11 mouse cellular contexts compared by ENCODE assay signal in the genomic region with DNA sequence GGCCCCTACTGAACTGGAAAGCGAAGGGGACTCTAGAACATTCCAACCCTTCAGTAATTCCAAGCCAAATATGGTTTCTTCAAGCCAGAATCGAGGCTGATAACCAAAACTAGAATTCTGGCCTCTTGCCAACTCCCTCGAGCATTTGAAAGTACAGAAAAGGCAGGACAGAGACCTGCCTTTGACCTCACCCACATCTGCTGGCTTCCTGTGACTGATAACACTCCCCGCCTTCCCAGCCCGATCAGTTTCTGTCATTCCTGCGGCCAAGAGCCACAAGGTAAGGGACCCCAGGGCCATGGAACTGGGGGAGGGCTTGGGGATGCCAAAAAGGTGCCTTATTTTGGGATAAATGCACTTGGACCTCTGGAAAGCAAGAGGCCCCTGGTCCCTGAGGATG. TPM values are rescaled to one million over a fixed set of nuclear protein-coding genes. Genes with fewer than 3 reads are reported as not detected.
DNase-seq lines count a peak whose midpoint lies in the region; ATAC-seq and TF ChIP-seq lines count a peak whose summit lies in the region.
"Had no signal": no experiment of that assay in that cellular context is flagged by ENCODE, and none has a peak within 500 bp of the region (broad histone marks: within the 10 kb centered on the region; RNA-seq: fewer than 3 reads in every experiment).

No protein-coding gene starts in this region.

- no peaks in the 10 kb centered on the region for H3K9me3 ChIP-seq in intestine, embryonic 15.5 days
- H3K9me3 ChIP-seq in intestine, postnatal 0 days (ENCODE audit: control insufficient read depth): no peaks in the 10 kb centered on the region
- H3K9me3 ChIP-seq in heart, embryonic 13.5 days: no peaks in the 10 kb centered on the region
- H3K9me3 ChIP-seq in midbrain, postnatal 0 days (ENCODE audit: low read length): no peaks in the 10 kb centered on the region
- H3K9me3 ChIP-seq: midbrain, embryonic 15.5 days had no signal

- no peak overlapping the region for H3K4me3 ChIP-seq in intestine, embryonic 15.5 days (replicated peaks)
- H3K4me3 ChIP-seq in intestine, postnatal 0 days (ENCODE audit: low read depth, low read length): no peak overlapping the region
- peak overlapping the region; percentile 50 for H3K4me3 ChIP-seq in bone marrow, adult 2 months (replicated peaks; ENCODE audit: control insufficient read depth, low read depth, low read length)
- H3K4me3 ChIP-seq in heart, embryonic 13.5 days: peak overlapping the region; percentile 7; the same call in 1 of the 2 replicates
- no peak overlapping the region for H3K4me3 ChIP-seq in midbrain, postnatal 0 days (ENCODE audit: low read depth, low read length)
- H3K4me3 ChIP-seq: midbrain, embryonic 15.5 days had no signal

- H3K27ac ChIP-seq in intestine, embryonic 15.5 days: no peak overlapping the region; the same call in 1 of the 2 replicates
- no peak overlapping the region for H3K27ac ChIP-seq in intestine, postnatal 0 days (ENCODE audit: low read depth, low read length)
- peak overlapping the region; percentile 45; the same call in 1 of the 2 replicates for H3K27ac ChIP-seq in bone marrow, adult 2 months (ENCODE audit: control insufficient read depth, insufficient read depth, low read depth, low read length, poor library complexity)
- H3K27ac ChIP-seq in heart, embryonic 13.5 days (replicated peaks): peak overlapping the region; percentile 64
- H3K27ac ChIP-seq in midbrain, postnatal 0 days (ENCODE audit: low read depth, low read length): no peak overlapping the region
- H3K27ac ChIP-seq: midbrain, embryonic 15.5 days had no signal

- H3K4me1 ChIP-seq in intestine, embryonic 15.5 days (replicated peaks): peaks cover 22% of the 10 kb centered on the region
- 0 out of 2 replicates have a peak, but pooled peaks cover 2% of the 10 kb centered on the region for H3K4me1 ChIP-seq in intestine, postnatal 0 days (replicated peaks; ENCODE audit: control insufficient read depth, insufficient read depth, low read length)
- no peaks in the 10 kb centered on the region; the same call in 1 of the 2 replicates for H3K4me1 ChIP-seq in bone marrow, adult 2 months (ENCODE audit: control insufficient read depth, insufficient read depth, low read length)
- H3K4me1 ChIP-seq in heart, embryonic 13.5 days: peaks cover 69% of the 10 kb centered on the region
- H3K4me1 ChIP-seq in midbrain, postnatal 0 days (ENCODE audit: insufficient read depth, low read length): no peaks in the 10 kb centered on the region

- no peaks in the 10 kb centered on the region for H3K27me3 ChIP-seq in intestine, embryonic 15.5 days (replicated peaks)
- H3K27me3 ChIP-seq in intestine, postnatal 0 days (replicated peaks; ENCODE audit: control insufficient read depth, insufficient read depth, low read length): no peaks in the 10 kb centered on the region
- H3K27me3 ChIP-seq in heart, embryonic 13.5 days (replicated peaks): no peaks in the 10 kb centered on the region
- no peaks in the 10 kb centered on the region for H3K27me3 ChIP-seq in midbrain, postnatal 0 days (ENCODE audit: insufficient read depth, low read length)
- H3K27me3 ChIP-seq: midbrain, embryonic 15.5 days had no signal

- DNase-seq in midbrain, postnatal 0 days (ENCODE audit: low spot score): no peak
- DNase-seq in layer of hippocampus, postnatal 25 days (ENCODE audit: extremely low spot score in 1 of 2, low spot score in 1 of 2): no peak
- no peak for DNase-seq in urinary bladder, adult 2 months (ENCODE audit: low spot score)
- DNase-seq: left cerebral cortex, postnatal 4 days; thymus, postnatal 4 days had no signal

- 36% methylated on average over 6 of the region's 6 CpGs for WGBS in intestine, embryonic 15.5 days
- WGBS in intestine, postnatal 0 days: 20% methylated on average over 6 of the region's 6 CpGs
- WGBS in bone marrow, adult 2 months: 48% methylated on average over 6 of the region's 6 CpGs
- 7% methylated on average over 6 of the region's 6 CpGs for WGBS in heart, embryonic 13.5 days
- 71% methylated on average over 6 of the region's 6 CpGs for WGBS in midbrain, postnatal 0 days

- H3K4me2 ChIP-seq in intestine, embryonic 15.5 days (replicated peaks): no peak overlapping the region
- H3K4me2 ChIP-seq in intestine, postnatal 0 days (replicated peaks; ENCODE audit: low read depth): no peak overlapping the region
- H3K4me2 ChIP-seq in heart, embryonic 13.5 days: peak overlapping the region; percentile 20
- H3K4me2 ChIP-seq in midbrain, postnatal 0 days (ENCODE audit: low read depth, low read length, poor library complexity, severe bottlenecking): no peak overlapping the region
- H3K4me2 ChIP-seq: midbrain, embryonic 15.5 days had no signal

- TF ChIP-seq CTCF in intestine, postnatal 0 days (IDR thresholded peaks at IDR 0.05; ENCODE audit: low read depth): no peak
- TF ChIP-seq CTCF in bone marrow, adult 2 months (IDR thresholded peaks at IDR 0.05; ENCODE audit: control insufficient read depth, insufficient read depth, low read length): no peak
- no peak for TF ChIP-seq CTCF in midbrain, postnatal 0 days (IDR thresholded peaks at IDR 0.05)

- H3K36me3 ChIP-seq in intestine, embryonic 15.5 days: peaks cover 15% of the 10 kb centered on the region; the same call in 1 of the 2 replicates
- peaks cover 44% of the 10 kb centered on the region for H3K36me3 ChIP-seq in intestine, postnatal 0 days (ENCODE audit: control insufficient read depth, insufficient read depth)
- peaks cover 57% of the 10 kb centered on the region for H3K36me3 ChIP-seq in heart, embryonic 13.5 days
- H3K36me3 ChIP-seq in midbrain, postnatal 0 days (ENCODE audit: insufficient read depth, low read length): peaks cover 10% of the 10 kb centered on the region

- no peak overlapping the region for H3K9ac ChIP-seq in intestine, embryonic 15.5 days
- no peak overlapping the region for H3K9ac ChIP-seq in intestine, postnatal 0 days (ENCODE audit: low read depth, low read length)
- H3K9ac ChIP-seq in heart, embryonic 13.5 days: peak overlapping the region; percentile 51; the same call in 1 of the 2 replicates
- no peak overlapping the region for H3K9ac ChIP-seq in midbrain, postnatal 0 days (replicated peaks; ENCODE audit: low read length, poor library complexity, severe bottlenecking)
- H3K9ac ChIP-seq: midbrain, embryonic 15.5 days had no signal

- TF ChIP-seq POLR2A in bone marrow, adult 2 months (IDR thresholded peaks at IDR 0.05; ENCODE audit: borderline replicate concordance, control insufficient read depth, low read depth, low read length): peak; percentile 33; the same call in 1 of the 2 replicates

- peak; percentile 37; the same call in 1 of the 2 replicates for ATAC-seq in intestine, embryonic 15.5 days
- ATAC-seq in intestine, postnatal 0 days: no peak
- no peak for ATAC-seq in heart, embryonic 13.5 days (ENCODE audit: extremely low read depth, insufficient number of reproducible peaks, low FRiP score, low TSS enrichment)
- peak; percentile 70 for ATAC-seq in megakaryocyte-erythroid progenitor cell, adult 5-6 weeks (replicated peaks; ENCODE audit: low FRiP score, low TSS enrichment, poor library complexity, severe bottlenecking)
- no peak for ATAC-seq in midbrain, postnatal 0 days (ENCODE audit: low FRiP score)
- ATAC-seq: midbrain, embryonic 15.5 days had no signal

RNA-seq across cellular contexts. Expression of gene Pnma1, which starts 2.7 kb away (rescaled TPM):
- polyA plus RNA-seq in intestine, embryonic 15.5 days (2015; fragmentation: Nextera tagmentation; extraction: Ambion mirVana): 0.59 and 0.63 TPM in 2 replicates
- 0.30 and 0.43 TPM in 2 replicates for polyA plus RNA-seq in intestine, postnatal 0 days (2015; fragmentation: Nextera tagmentation; extraction: Ambion mirVana)
- 1.8 and 2.8 TPM in 2 replicates for polyA plus RNA-seq in bone marrow, adult 2 months (2011; ENCODE audit: insufficient read depth, insufficient read length, low replicate concordance, missing spikeins)
- 0.48 and 0.65 TPM in 2 replicates for polyA plus RNA-seq in heart, embryonic 13.5 days (2015; fragmentation: Nextera tagmentation; extraction: Ambion mirVana)
- total RNA-seq in megakaryocyte-erythroid progenitor cell, adult 5-6 weeks (2014; fragmentation: Nextera tagmentation): not detected in 2 replicates
- 1.2 TPM in 1 of 2 replicates, not detected in the other for total RNA-seq in megakaryocyte-erythroid progenitor cell, adult 5-6 weeks (2017)
- 6.0 and 8.1 TPM in 2 replicates for total RNA-seq in midbrain, postnatal 0 days (2014; rRNA removed)
- polyA plus RNA-seq in midbrain, postnatal 0 days (2015; fragmentation: Nextera tagmentation; extraction: Ambion mirVana): 8.2 and 8.9 TPM in 2 replicates
- 1 to 10 TPM; 3.8 to 4.5 TPM for total RNA-seq in layer of hippocampus, postnatal 25 days (2021)
- 0.19 and 0.34 TPM in 2 replicates for polyA plus RNA-seq in urinary bladder, adult 2 months (2012; rRNA removed)

RNA-seq across cellular contexts. Expression of gene Dnal1, which starts 36.8 kb away (rescaled TPM):
- 3.9 TPM in 2 replicates for polyA plus RNA-seq in intestine, embryonic 15.5 days (2015; fragmentation: Nextera tagmentation; extraction: Ambion mirVana)
- polyA plus RNA-seq in intestine, postnatal 0 days (2015; fragmentation: Nextera tagmentation; extraction: Ambion mirVana): 1.0 and 1.3 TPM in 2 replicates
- 0.60 and 1.7 TPM in 2 replicates for polyA plus RNA-seq in bone marrow, adult 2 months (2011; ENCODE audit: insufficient read depth, insufficient read length, low replicate concordance, missing spikeins)
- 2.2 and 2.6 TPM in 2 replicates for polyA plus RNA-seq in heart, embryonic 13.5 days (2015; fragmentation: Nextera tagmentation; extraction: Ambion mirVana)
- total RNA-seq in megakaryocyte-erythroid progenitor cell, adult 5-6 weeks (2014; fragmentation: Nextera tagmentation): 0.26 and 3.9 TPM in 2 replicates
- 1.4 and 2.3 TPM in 2 replicates for total RNA-seq in megakaryocyte-erythroid progenitor cell, adult 5-6 weeks (2017)
- 15.6 and 17.1 TPM in 2 replicates for total RNA-seq in midbrain, postnatal 0 days (2014; rRNA removed)
- polyA plus RNA-seq in midbrain, postnatal 0 days (2015; fragmentation: Nextera tagmentation; extraction: Ambion mirVana): 7.1 and 10.7 TPM in 2 replicates
- total RNA-seq in layer of hippocampus, postnatal 25 days (2021): 100 to 1,000 TPM in 1 of 2 experiments, 10 to 100 TPM in 1; 95.8 to 104 TPM
- polyA plus RNA-seq in urinary bladder, adult 2 months (2012; rRNA removed): 7.7 and 10.0 TPM in 2 replicates

RNA-seq across cellular contexts. Expression of gene Acot6, which starts 50.5 kb away (rescaled TPM):
- polyA plus RNA-seq in intestine, embryonic 15.5 days (2015; fragmentation: Nextera tagmentation; extraction: Ambion mirVana): 2.0 and 2.1 TPM in 2 replicates
- 8.4 and 9.7 TPM in 2 replicates for polyA plus RNA-seq in intestine, postnatal 0 days (2015; fragmentation: Nextera tagmentation; extraction: Ambion mirVana)
- 0.62 and 0.75 TPM in 2 replicates for polyA plus RNA-seq in bone marrow, adult 2 months (2011; ENCODE audit: insufficient read depth, insufficient read length, low replicate concordance, missing spikeins)
- polyA plus RNA-seq in heart, embryonic 13.5 days (2015; fragmentation: Nextera tagmentation; extraction: Ambion mirVana): 0.71 and 0.74 TPM in 2 replicates
- 6.9 and 11.3 TPM in 2 replicates for total RNA-seq in megakaryocyte-erythroid progenitor cell, adult 5-6 weeks (2014; fragmentation: Nextera tagmentation)
- 4.1 and 4.7 TPM in 2 replicates for total RNA-seq in megakaryocyte-erythroid progenitor cell, adult 5-6 weeks (2017)
- 4.7 and 5.8 TPM in 2 replicates for total RNA-seq in midbrain, postnatal 0 days (2014; rRNA removed)
- polyA plus RNA-seq in midbrain, postnatal 0 days (2015; fragmentation: Nextera tagmentation; extraction: Ambion mirVana): 1.4 and 1.7 TPM in 2 replicates
- total RNA-seq in layer of hippocampus, postnatal 25 days (2021): 1 to 10 TPM; 4.3 to 5.3 TPM
- polyA plus RNA-seq in urinary bladder, adult 2 months (2012; rRNA removed): 5.2 and 5.6 TPM in 2 replicates

Comparison
In these comparisons a context has a peak if more than half of its experiments do, and no peak if none do; other contexts are left out.
1. ATAC-seq: peak in intestine, embryonic 15.5 days (single experiment) and megakaryocyte-erythroid progenitor cell, adult 5-6 weeks (single experiment); none in intestine, postnatal 0 days (single experiment), heart, embryonic 13.5 days (single experiment) and midbrain, postnatal 0 days (single experiment).
2. H3K27ac ChIP-seq: peak in bone marrow, adult 2 months (single experiment) and heart, embryonic 13.5 days (single experiment); none in intestine, embryonic 15.5 days (single experiment), intestine, postnatal 0 days (single experiment) and midbrain, postnatal 0 days (single experiment).
3. H3K4me3 ChIP-seq: peak in bone marrow, adult 2 months (single experiment) and heart, embryonic 13.5 days (single experiment); none in intestine, embryonic 15.5 days (single experiment), intestine, postnatal 0 days (single experiment) and midbrain, postnatal 0 days (single experiment).